Mouse (Mus musculus) intestine, embryonic 14.5 days (tissue): Measurements from ENCODE around the gene Hacl1. TPM values are rescaled to one million over a fixed set of nuclear protein-coding genes. Genes with fewer than 3 reads are reported as not detected.
A peak's percentile ranks its signal among the peaks of the same experiment; 100 is the strongest.

Experiments used
- ATAC-seq: fragments of 200-750 bp; cut with Nextera tagmentation; replicated peaks from 2 replicates; pipeline ENCODE4 v1.8.0; 2017; ENCODE audit warnings: low read depth, moderate number of reproducible peaks, moderate TSS enrichment, moderate library complexity; ENCODE audit not compliant: low FRiP score, low TSS enrichment
- DNase-seq: peaks from one replicate; pipeline ENCODE4 v3.0.0-alpha.2; 2018; ENCODE audit warnings: low spot score
- H3K27ac ChIP-seq: fragments of 300-500 bp; sonication (generic); 2 replicates; pipeline ENCODE4 v1.5.1; 2014; ENCODE audit warnings: low read depth, mild to moderate bottlenecking, control low read depth
- H3K27me3 ChIP-seq: fragments of 300-500 bp; sonication (generic); replicated peaks from 2 replicates; pipeline ENCODE4 v1.6.1; 2014; ENCODE audit warnings: low read length, control low read depth; ENCODE audit not compliant: control insufficient read depth, insufficient read depth
- H3K36me3 ChIP-seq: fragments of 300-500 bp; sonication (generic); 2 replicates; pipeline ENCODE4 v1.6.1; 2014; ENCODE audit warnings: low read length, control low read depth; ENCODE audit not compliant: control insufficient read depth, insufficient read depth
- H3K4me1 ChIP-seq: fragments of 300-500 bp; sonication (generic); replicated peaks from 2 replicates; pipeline ENCODE4 v1.6.1; 2014; ENCODE audit warnings: low read length, control low read depth, mixed read lengths; ENCODE audit not compliant: control insufficient read depth, insufficient read depth
- H3K4me2 ChIP-seq: fragments of 300-500 bp; sonication (generic); 2 replicates; pipeline ENCODE4 v1.6.1; 2014; ENCODE audit warnings: low read length
- H3K4me3 ChIP-seq: fragments of 300-500 bp; sonication (generic); 2 replicates; pipeline ENCODE4 v1.5.1; 2014; ENCODE audit warnings: low read depth, low read length, control low read depth, mixed read lengths
- H3K9ac ChIP-seq: fragments of 300-500 bp; sonication (generic); 2 replicates; pipeline ENCODE4 v1.6.1; 2014; ENCODE audit warnings: mild to moderate bottlenecking, low read length
- H3K9me3 ChIP-seq: fragments of 300-500 bp; sonication (generic); 2 replicates; pipeline ENCODE4 v1.6.1; 2016; ENCODE audit warnings: low read length, control low read depth; ENCODE audit not compliant: control insufficient read depth
- WGBS: fragments of 180-500 bp; shearing (Covaris S2); extraction: QIAGEN DNeasy Blood & Tissue Kit; methylation state at CpG from one replicate; pipeline ENCODE4 v1.1.7; 2014; 5-methylcytosine and 5-hydroxymethylcytosine counted together
- polyA plus RNA-seq: library from polyadenylated mRNA; unstranded; fragments of >200 nt; fragmentation: Nextera tagmentation; extraction: Ambion mirVana; gene quantifications from 2 replicates; pipeline ENCODE4 v1.2.1, GENCODE M21; 2014

Gene Hacl1
- polyA plus RNA-seq, 1 experiment from 2014 or later = 10.4 TPM

DNA sequence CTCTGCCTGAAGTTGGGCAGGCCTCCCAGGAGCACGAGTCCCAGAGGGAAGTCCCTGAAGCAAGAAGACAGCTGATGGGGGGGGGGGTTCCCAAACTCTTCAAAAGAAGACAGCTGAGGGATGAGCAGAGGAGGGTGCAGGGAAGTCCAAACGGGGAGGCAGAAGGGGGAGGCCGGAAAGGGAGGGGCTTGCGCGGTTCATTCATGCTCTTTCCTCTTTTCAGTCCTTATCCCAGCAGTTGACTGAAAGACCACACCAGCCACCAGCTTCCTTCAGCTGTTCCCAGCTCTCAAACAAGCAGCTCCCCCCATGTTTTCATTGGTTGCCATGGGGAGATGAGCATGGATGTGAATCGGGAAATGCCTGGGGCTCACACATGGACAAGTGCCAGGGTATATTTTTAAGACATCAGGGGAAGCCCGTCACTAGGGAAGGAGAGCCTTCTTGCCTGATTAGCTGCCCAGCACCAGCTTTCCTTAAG lies 71.9 kb downstream of the Hacl1 start:
- DNase-seq (no peak), ATAC-seq (no peak)
- no peaks in the 10 kb centered on the region for H3K36me3 ChIP-seq
- no peaks in the 10 kb centered on the region for H3K9me3 ChIP-seq
- peaks cover 17% of the 10 kb centered on the region for H3K4me1 ChIP-seq
- no peak overlapping the region for H3K4me2 ChIP-seq
- 54% methylated on average over 7 of the region's 7 CpGs for WGBS
- no peak overlapping the region for H3K9ac ChIP-seq
- no peaks in the 10 kb centered on the region for H3K27me3 ChIP-seq
- H3K4me3 ChIP-seq = no peak overlapping the region
- no peak overlapping the region for H3K27ac ChIP-seq

DNA sequence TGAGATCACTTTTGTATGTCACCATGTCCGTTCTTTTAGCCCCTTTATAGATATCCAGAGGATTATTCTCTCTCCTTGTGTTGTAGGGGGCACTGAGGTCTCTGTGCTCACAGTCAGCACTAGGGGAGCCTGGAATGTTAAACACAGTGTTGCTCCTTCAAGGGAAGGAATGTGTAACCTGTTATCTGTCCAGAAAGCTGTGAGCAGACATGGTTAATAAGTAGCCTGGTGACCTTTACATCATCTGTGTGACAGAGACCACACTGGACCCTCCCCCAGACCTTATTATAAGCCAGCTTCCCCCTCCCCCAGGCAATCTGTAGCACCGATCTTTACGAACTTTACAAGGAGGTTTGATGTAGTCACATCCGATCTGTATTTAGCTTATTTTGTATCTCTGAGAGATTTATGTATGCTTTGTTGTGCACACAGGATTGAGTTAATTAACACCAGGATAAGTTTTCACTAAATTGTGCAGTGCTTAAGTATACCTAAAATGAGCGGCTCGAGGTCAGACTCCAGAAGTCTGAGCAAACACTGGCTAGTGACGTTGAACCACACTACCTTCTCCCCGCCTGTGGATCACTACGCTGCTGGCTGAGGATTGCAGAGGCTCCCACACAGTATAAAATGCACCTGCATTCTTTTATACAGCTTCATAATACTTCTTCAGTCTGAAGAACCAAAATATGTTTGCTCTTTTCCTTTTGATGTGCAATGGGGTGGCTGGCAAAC lies 75.4 kb downstream of the Hacl1 start:
- Histone ChIP-seq H3K9me3 (no peaks in the 10 kb centered on the region), H3K36me3 (no peaks in the 10 kb centered on the region), H3K4me1 (peaks cover 19% of the 10 kb centered on the region), H3K4me2 (0 out of 2 replicates have a peak overlapping the region, but pooled peaks have one; percentile 3), H3K4me3 (no peak overlapping the region), H3K9ac (no peak overlapping the region), H3K27ac (peak overlapping the region; percentile 74), H3K27me3 (no peaks in the 10 kb centered on the region)
- WGBS = 53% methylated on average over 9 of the region's 9 CpGs
- ATAC-seq (peak; percentile 45; the same call in 1 of the 2 replicates), DNase-seq (no peak)

GRCm38 (mm10) chr14:31564452-31565179 lies 76.5 kb downstream of the Hacl1 start:
- H3K4me1 ChIP-seq = peaks cover 20% of the 10 kb centered on the region
- H3K27me3 ChIP-seq = no peaks in the 10 kb centered on the region
- H3K9ac ChIP-seq = no peak overlapping the region
- no peak overlapping the region for H3K4me3 ChIP-seq
- peak overlapping the region; percentile 74 for H3K27ac ChIP-seq
- DNase-seq (peak; percentile 60), ATAC-seq (peak; percentile 34; the same call in 1 of the 2 replicates)
- WGBS = 13% methylated on average over 6 of the region's 6 CpGs
- no peaks in the 10 kb centered on the region for H3K36me3 ChIP-seq
- H3K4me2 ChIP-seq = 0 out of 2 replicates have a peak overlapping the region, but pooled peaks have one; percentile 3
- no peaks in the 10 kb centered on the region for H3K9me3 ChIP-seq

- H3K27ac ChIP-seq = no peak overlapping the region; the same call in 1 of the 2 replicates
- H3K9me3 ChIP-seq = no peaks in the 10 kb centered on the region
- ATAC-seq = 0 out of 2 replicates have a peak, but pooled peaks have one; percentile 28
- H3K27me3 ChIP-seq = no peaks in the 10 kb centered on the region
- H3K36me3 ChIP-seq = no peaks in the 10 kb centered on the region
- WGBS = 24% methylated on average over 5 of the region's 5 CpGs
- H3K4me2 ChIP-seq = no peak overlapping the region
- no peak overlapping the region for H3K4me3 ChIP-seq
- no peak for DNase-seq
- H3K9ac ChIP-seq = no peak overlapping the region
- peaks cover 24% of the 10 kb centered on the region for H3K4me1 ChIP-seq
Observed at GRCm38 (mm10) chr14:31560886-31561285, 80.2 kb downstream of the Hacl1 start.

DNA sequence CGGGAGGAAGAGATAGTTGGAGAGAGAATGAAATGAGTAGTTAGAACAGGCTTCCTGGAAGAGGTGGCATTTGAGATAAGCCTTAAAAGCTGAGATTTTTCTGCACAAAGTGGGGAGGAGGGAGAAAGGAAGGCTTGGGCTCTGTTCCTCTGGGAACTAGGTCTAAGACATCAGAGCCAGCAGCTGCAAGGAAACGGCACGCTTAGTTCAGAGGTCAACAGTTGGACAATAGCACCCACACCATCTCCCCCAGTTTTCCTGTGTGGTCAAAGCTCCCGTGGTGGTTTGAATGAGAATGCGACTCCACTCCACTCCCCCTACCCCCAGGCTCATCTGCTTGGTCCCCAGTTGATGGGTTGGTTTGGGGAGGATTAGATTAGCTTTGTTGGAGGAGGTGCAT lies 81.9 kb downstream of the Hacl1 start:
- Histone ChIP-seq H3K36me3 (no peaks in the 10 kb centered on the region), H3K9ac (no peak overlapping the region), H3K27me3 (no peaks in the 10 kb centered on the region), H3K27ac (no peak overlapping the region), H3K9me3 (no peaks in the 10 kb centered on the region), H3K4me3 (no peak overlapping the region), H3K4me2 (no peak overlapping the region), H3K4me1 (peaks cover 12% of the 10 kb centered on the region)
- 69% methylated on average over 5 of the region's 5 CpGs for WGBS
- DNase-seq (no peak), ATAC-seq (no peak)

DNA sequence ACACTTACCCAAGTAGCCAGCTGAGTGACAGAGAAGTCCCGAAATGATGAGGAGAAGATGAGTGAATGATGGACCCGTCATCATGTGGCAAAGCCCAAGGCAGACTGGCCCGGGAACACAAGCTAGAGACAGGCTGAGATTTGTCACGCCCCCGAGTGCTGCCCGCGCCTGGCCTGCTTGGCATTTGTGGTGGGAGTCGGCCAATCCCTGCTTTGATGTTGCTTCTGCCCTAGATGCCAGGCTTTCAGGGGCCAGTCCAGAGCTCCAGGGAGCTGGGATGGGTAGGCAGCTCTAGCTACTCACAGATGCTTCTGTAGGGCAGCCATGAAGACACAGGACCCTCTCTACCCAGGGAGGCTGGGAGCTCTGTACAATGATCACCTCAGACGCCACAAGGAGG lies 83.3 kb downstream of the Hacl1 start:
- H3K27me3 ChIP-seq = no peaks in the 10 kb centered on the region
- H3K4me2 ChIP-seq = no peak overlapping the region
- WGBS = 64% methylated on average over 9 of the region's 9 CpGs
- H3K36me3 ChIP-seq = no peaks in the 10 kb centered on the region
- H3K4me1 ChIP-seq = peaks cover 12% of the 10 kb centered on the region
- ATAC-seq (no peak), DNase-seq (no peak)
- no peaks in the 10 kb centered on the region for H3K9me3 ChIP-seq
- no peak overlapping the region for H3K4me3 ChIP-seq
- H3K9ac ChIP-seq = no peak overlapping the region
- no peak overlapping the region for H3K27ac ChIP-seq

DNA sequence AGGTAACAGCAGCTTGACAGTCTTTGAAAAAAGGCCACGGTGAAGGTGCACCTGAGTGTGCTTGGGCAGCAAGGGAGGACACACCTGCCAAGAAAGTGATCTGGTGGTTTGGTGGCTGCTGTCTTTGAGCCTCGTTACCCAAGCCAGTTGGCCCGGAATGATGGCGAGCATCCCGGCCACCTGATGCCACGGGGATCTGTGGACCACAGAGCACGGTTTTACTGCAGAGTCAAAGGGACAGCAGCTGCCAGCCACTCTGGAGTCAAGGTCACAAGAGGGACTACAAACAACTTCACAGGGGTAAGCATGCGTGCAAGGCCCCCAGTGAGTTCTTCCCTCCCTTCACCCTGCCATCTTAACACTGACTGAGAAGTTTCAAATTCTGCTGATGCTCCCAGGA lies 83.8 kb downstream of the Hacl1 start:
- H3K4me2 ChIP-seq = no peak overlapping the region
- H3K9ac ChIP-seq = no peak overlapping the region
- peaks cover 12% of the 10 kb centered on the region for H3K4me1 ChIP-seq
- DNase-seq (no peak), ATAC-seq (no peak)
- H3K9me3 ChIP-seq = no peaks in the 10 kb centered on the region
- no peak overlapping the region for H3K4me3 ChIP-seq
- 87% methylated on average over 8 of the region's 8 CpGs for WGBS
- H3K36me3 ChIP-seq = no peaks in the 10 kb centered on the region
- no peak overlapping the region for H3K27ac ChIP-seq
- no peaks in the 10 kb centered on the region for H3K27me3 ChIP-seq

GRCm38 (mm10) chr14:31556526-31557260 lies 84.4 kb downstream of the Hacl1 start:
- ATAC-seq = no peak
- no peak overlapping the region for H3K27ac ChIP-seq
- WGBS = 87% methylated on average over 9 of the region's 9 CpGs

More at GRCm38 (mm10) chr14:31556526-31557260, 84.4 kb downstream of the Hacl1 start:
- no peaks in the 10 kb centered on the region for H3K36me3 ChIP-seq
- no peak overlapping the region for H3K4me2 ChIP-seq
- peaks cover 12% of the 10 kb centered on the region for H3K4me1 ChIP-seq
- H3K27me3 ChIP-seq = no peaks in the 10 kb centered on the region
- DNase-seq = no peak
- H3K9me3 ChIP-seq = no peaks in the 10 kb centered on the region
- no peak overlapping the region for H3K9ac ChIP-seq
- no peak overlapping the region for H3K4me3 ChIP-seq
